ENCODE assay signal across 8 mouse cellular contexts in genomic region chr19:6056696-6057095, GRCm38 (mm10). TPM values are rescaled to one million over a fixed set of nuclear protein-coding genes. Genes with fewer than 3 reads are reported as not detected.
DNase-seq lines count a peak whose midpoint lies in the region; ATAC-seq and TF ChIP-seq lines count a peak whose summit lies in the region.

No protein-coding gene starts in this region.

- H3K9ac ChIP-seq in limb, embryonic 13.5 days: peak overlapping the region; percentile 84
- peak overlapping the region; percentile 32; the same call in 1 of the 2 replicates for H3K9ac ChIP-seq in stomach, postnatal 0 days (ENCODE audit: low read length)

- peaks cover 37% of the 10 kb centered on the region for H3K36me3 ChIP-seq in spleen, adult 2 months (ENCODE audit: control insufficient read depth, insufficient read depth, low read length)
- H3K36me3 ChIP-seq in limb, embryonic 13.5 days: peaks cover 57% of the 10 kb centered on the region
- peaks cover 11% of the 10 kb centered on the region for H3K36me3 ChIP-seq in stomach, postnatal 0 days (ENCODE audit: control insufficient read depth, insufficient read depth, low read length)

- DNase-seq in cerebellum, adult 8-10 months: peak; percentile 37
- DNase-seq in cerebellum, adult 11 months: no peak
- no peak for DNase-seq in spleen, adult 2 months (ENCODE audit: low read depth in 1 of 2, low spot score in 2 of 2)
- no peak for DNase-seq in spleen, postnatal 14 days (ENCODE audit: low spot score in 2 of 2)
- DNase-seq in stomach, postnatal 0 days (ENCODE audit: low spot score): no peak
- DNase-seq in right cerebral cortex, adult 2 months (ENCODE audit: low spot score in 2 of 2): no peak
- no peak for DNase-seq in urinary bladder, postnatal 4 days (ENCODE audit: low spot score in 2 of 2)

- no peak for TF ChIP-seq EP300 in stomach, postnatal 0 days (optimal IDR thresholded peaks at IDR 0.05)

- H3K9me3 ChIP-seq in limb, embryonic 13.5 days: no peaks in the 10 kb centered on the region
- H3K9me3 ChIP-seq in stomach, postnatal 0 days (ENCODE audit: control insufficient read depth, low read length): no peaks in the 10 kb centered on the region

- no peak for TF ChIP-seq POLR2A in spleen, adult 2 months (IDR thresholded peaks at IDR 0.05; ENCODE audit: low read depth, low read length)

- H3K4me2 ChIP-seq in limb, embryonic 13.5 days (replicated peaks): peak overlapping the region; percentile 88
- H3K4me2 ChIP-seq in stomach, postnatal 0 days (replicated peaks; ENCODE audit: low read depth): peak overlapping the region; percentile 81

- no peak for ATAC-seq in limb, embryonic 13.5 days (ENCODE audit: low FRiP score, low read depth)
- no peak for ATAC-seq in stomach, postnatal 0 days (ENCODE audit: low FRiP score, low TSS enrichment)

- no peaks in the 10 kb centered on the region; the same call in 1 of the 2 replicates for H3K4me1 ChIP-seq in spleen, adult 2 months (ENCODE audit: control insufficient read depth, insufficient read depth, insufficient read length)
- peaks cover 23% of the 10 kb centered on the region for H3K4me1 ChIP-seq in limb, embryonic 13.5 days
- H3K4me1 ChIP-seq in stomach, postnatal 0 days (replicated peaks; ENCODE audit: control insufficient read depth, insufficient read depth): no peaks in the 10 kb centered on the region; the same call in 1 of the 2 replicates

- TF ChIP-seq CTCF in spleen, adult 2 months (IDR thresholded peaks at IDR 0.05; ENCODE audit: extremely low read depth, insufficient read depth, insufficient read length, insufficient replicate concordance): no peak
- TF ChIP-seq CTCF in stomach, postnatal 0 days (IDR thresholded peaks at IDR 0.05; ENCODE audit: low read depth): no peak

- H3K27ac ChIP-seq in spleen, adult 2 months (ENCODE audit: insufficient read depth, low read length): no peak overlapping the region
- no peak overlapping the region for H3K27ac ChIP-seq in limb, embryonic 13.5 days
- no peak overlapping the region for H3K27ac ChIP-seq in stomach, postnatal 0 days (replicated peaks)

- H3K4me3 ChIP-seq in spleen, adult 2 months (ENCODE audit: extremely low read depth, insufficient read depth, insufficient read length): peak overlapping the region; percentile 94; the same call in 1 of the 2 replicates
- H3K4me3 ChIP-seq in limb, embryonic 13.5 days: peak overlapping the region; percentile 87
- H3K4me3 ChIP-seq in stomach, postnatal 0 days (ENCODE audit: low read depth, low read length): peak overlapping the region; percentile 76

- 55% methylated on average over 4 of the region's 4 CpGs for WGBS in spleen, adult 2 months
- WGBS in limb, embryonic 13.5 days: 64% methylated on average over 4 of the region's 4 CpGs
- WGBS in stomach, postnatal 0 days: 39% methylated on average over 4 of the region's 4 CpGs

- H3K27me3 ChIP-seq in spleen, adult 2 months (ENCODE audit: control insufficient read depth, insufficient read depth, low read length): no peaks in the 10 kb centered on the region
- no peaks in the 10 kb centered on the region for H3K27me3 ChIP-seq in limb, embryonic 13.5 days
- no peaks in the 10 kb centered on the region for H3K27me3 ChIP-seq in stomach, postnatal 0 days (ENCODE audit: control insufficient read depth, insufficient read depth, low read length)

RNA-seq across cellular contexts. Expression of gene Mrpl49, which starts 0.9 kb away (rescaled TPM):
- polyA plus RNA-seq in spleen, adult 2 months (2012; rRNA removed): 11.0 TPM in 2 replicates
- 76.9 and 80.0 TPM in 2 replicates for polyA plus RNA-seq in limb, embryonic 13.5 days (2015; fragmentation: Nextera tagmentation; extraction: Ambion mirVana)
- 35.0 and 36.6 TPM in 2 replicates for polyA plus RNA-seq in stomach, postnatal 0 days (2015; fragmentation: Nextera tagmentation; extraction: Ambion mirVana)

RNA-seq across cellular contexts. Expression of gene Fau, which starts 0.9 kb away (rescaled TPM):
- 1,884 and 3,019 TPM in 2 replicates for polyA plus RNA-seq in spleen, adult 2 months (2012; rRNA removed)
- polyA plus RNA-seq in limb, embryonic 13.5 days (2015; fragmentation: Nextera tagmentation; extraction: Ambion mirVana): 760 and 823 TPM in 2 replicates
- polyA plus RNA-seq in stomach, postnatal 0 days (2015; fragmentation: Nextera tagmentation; extraction: Ambion mirVana): 818 and 857 TPM in 2 replicates

RNA-seq across cellular contexts. Expression of gene Znhit2, which starts 4.3 kb away (rescaled TPM):
- polyA plus RNA-seq in spleen, adult 2 months (2012; rRNA removed): 38.5 and 61.3 TPM in 2 replicates
- 29.0 and 29.8 TPM in 2 replicates for polyA plus RNA-seq in limb, embryonic 13.5 days (2015; fragmentation: Nextera tagmentation; extraction: Ambion mirVana)
- 31.8 and 33.2 TPM in 2 replicates for polyA plus RNA-seq in stomach, postnatal 0 days (2015; fragmentation: Nextera tagmentation; extraction: Ambion mirVana)

RNA-seq across cellular contexts. Expression of gene Syvn1, which starts 10.3 kb away (rescaled TPM):
- polyA plus RNA-seq in spleen, adult 2 months (2012; rRNA removed): 108 and 124 TPM in 2 replicates
- polyA plus RNA-seq in limb, embryonic 13.5 days (2015; fragmentation: Nextera tagmentation; extraction: Ambion mirVana): 27.2 and 34.0 TPM in 2 replicates
- polyA plus RNA-seq in stomach, postnatal 0 days (2015; fragmentation: Nextera tagmentation; extraction: Ambion mirVana): 18.5 and 21.1 TPM in 2 replicates

RNA-seq across cellular contexts. Expression of gene Tm7sf2, which starts 11.5 kb away (rescaled TPM):
- 14.0 and 23.4 TPM in 2 replicates for polyA plus RNA-seq in spleen, adult 2 months (2012; rRNA removed)
- 17.4 and 24.0 TPM in 2 replicates for polyA plus RNA-seq in limb, embryonic 13.5 days (2015; fragmentation: Nextera tagmentation; extraction: Ambion mirVana)
- 17.9 and 19.7 TPM in 2 replicates for polyA plus RNA-seq in stomach, postnatal 0 days (2015; fragmentation: Nextera tagmentation; extraction: Ambion mirVana)
